Mouse (Mus musculus) forebrain, embryonic 12.5 days (tissue): ENCODE measurements around the gene Gm20695. TPM values are rescaled to one million over a fixed set of nuclear protein-coding genes. Genes with fewer than 3 reads are reported as not detected.

Experiments used
- ATAC-seq: fragments of 200-750 bp; cut with Nextera tagmentation; 2 replicates; pipeline ENCODE4 v1.8.0; 2017; ENCODE audit warnings: moderate TSS enrichment; ENCODE audit not compliant: low FRiP score
- H3K27ac ChIP-seq: fragments of 300-500 bp; sonication (generic); 2 replicates; pipeline ENCODE4 v1.5.1; 2016; ENCODE audit warnings: mild to moderate bottlenecking
- H3K27me3 ChIP-seq: fragments of 300-500 bp; sonication (generic); 2 replicates; pipeline ENCODE4 v1.6.1; 2016; ENCODE audit warnings: mild to moderate bottlenecking
- H3K36me3 ChIP-seq: fragments of 300-500 bp; sonication (generic); replicated peaks from 2 replicates; pipeline ENCODE4 v1.6.1; 2016; ENCODE audit warnings: mild to moderate bottlenecking
- H3K4me1 ChIP-seq: fragments of 300-500 bp; sonication (generic); 2 replicates; pipeline ENCODE4 v1.6.1; 2016
- H3K4me2 ChIP-seq: fragments of 300-500 bp; sonication (generic); 2 replicates; pipeline ENCODE4 v1.6.1; 2016; ENCODE audit warnings: mild to moderate bottlenecking, moderate library complexity
- H3K4me3 ChIP-seq: fragments of 300-500 bp; sonication (generic); replicated peaks from 2 replicates; pipeline ENCODE4 v1.5.1; 2016; ENCODE audit warnings: mild to moderate bottlenecking
- H3K9ac ChIP-seq: fragments of 300-500 bp; sonication (generic); 2 replicates; pipeline ENCODE4 v1.6.1; 2016; ENCODE audit warnings: mild to moderate bottlenecking
- H3K9me3 ChIP-seq: fragments of 300-500 bp; sonication (generic); 2 replicates; pipeline ENCODE4 v1.6.1; 2016
- WGBS: fragments of 180-500 bp; shearing (Covaris S2); methylation state at CpG from one replicate; pipeline ENCODE4 v1.1.7; 2016; 5-methylcytosine and 5-hydroxymethylcytosine counted together
- polyA plus RNA-seq: library from polyadenylated mRNA; unstranded; fragments of >200 nt; fragmentation: Nextera tagmentation; extraction: Ambion mirVana; gene quantifications from 2 replicates; pipeline ENCODE4 v1.2.1, GENCODE M21; 2016

Gene Gm20695
- polyA plus RNA-seq, 1 experiment from 2014 or later, result 3.9 TPM

DNA sequence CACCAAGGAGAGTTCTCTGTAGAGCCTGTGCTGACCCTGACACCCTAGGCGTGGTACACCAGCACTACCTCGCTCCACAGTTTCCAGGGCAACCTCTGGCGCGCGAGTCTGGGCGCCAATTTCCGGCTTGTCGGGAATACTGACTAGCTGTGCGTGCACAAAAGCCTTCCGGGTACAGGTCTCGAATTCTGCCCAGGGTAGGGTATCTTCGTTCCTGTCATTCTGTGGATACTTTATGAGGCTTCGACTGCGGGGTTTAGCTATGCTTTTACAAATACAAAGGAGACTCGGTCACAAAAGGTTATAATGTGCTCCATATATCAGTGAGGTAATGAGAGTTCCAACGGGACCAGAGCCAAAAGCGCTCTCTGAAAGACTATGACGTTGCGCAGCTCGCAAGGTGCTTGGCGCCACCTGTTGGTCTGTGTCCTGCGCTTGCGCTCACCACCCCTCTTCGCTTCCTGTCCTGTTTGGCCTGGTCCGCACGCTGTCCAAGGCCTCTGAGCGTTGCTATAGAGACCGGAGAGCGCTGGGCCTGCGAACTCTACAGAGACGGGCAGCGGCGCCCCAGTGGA is 24.2 kb downstream of the Gm20695 start, which contains the start of the genes 1700037C18Rik and Cluap1:
TSS of gene 1700037C18Rik (minus strand) at position 153 of the 575 bp plus-strand sequence.
TSS of gene Cluap1 (plus strand) at position 265 of the 575 bp plus-strand sequence.
- 0% methylated on average over 33 of the region's 33 CpGs for WGBS
- Histone ChIP-seq H3K9ac (peak within 1 kb of the TSS; percentile 73), H3K4me1 (peaks cover 9% of the 10 kb centered on the region), H3K36me3 (peaks cover 34% of the 10 kb centered on the region), H3K4me2 (peak within 1 kb of the TSS; percentile 79), H3K4me3 (peak within 1 kb of the TSS; percentile 63), H3K27me3 (no peaks in the 10 kb centered on the region), H3K9me3 (no peaks in the 10 kb centered on the region), H3K27ac (peak within 1 kb of the TSS; percentile 74)
- peak; percentile 97 for ATAC-seq

DNA sequence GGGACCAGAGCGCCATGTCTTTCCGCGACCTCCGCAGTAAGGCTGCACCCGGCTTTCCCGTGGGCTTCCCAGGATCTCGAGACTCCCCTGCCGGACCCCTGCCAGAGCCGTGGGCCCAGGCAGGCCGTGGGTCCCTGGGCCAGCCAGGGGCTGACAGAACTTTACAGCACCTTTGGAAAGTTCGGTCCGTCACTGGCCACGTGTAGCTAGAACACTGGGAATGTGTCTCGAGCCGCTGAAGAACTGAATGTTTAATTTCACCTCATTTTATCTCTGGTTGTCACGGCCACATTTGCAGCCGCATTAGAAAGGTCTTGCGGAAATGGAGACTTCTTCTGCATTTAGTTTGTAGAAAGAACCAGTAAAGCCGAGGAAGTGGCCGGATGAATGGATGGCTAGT is 24.7 kb downstream of the Gm20695 start:
- Histone ChIP-seq H3K27ac (peak overlapping the region; percentile 74), H3K9me3 (no peaks in the 10 kb centered on the region), H3K4me3 (peak overlapping the region; percentile 63), H3K27me3 (no peaks in the 10 kb centered on the region), H3K9ac (peak overlapping the region; percentile 73), H3K4me1 (peaks cover 9% of the 10 kb centered on the region), H3K4me2 (peak overlapping the region; percentile 79), H3K36me3 (peaks cover 33% of the 10 kb centered on the region)
- ATAC-seq, result no peak
- WGBS, result 10% methylated on average over 20 of the region's 20 CpGs

DNA sequence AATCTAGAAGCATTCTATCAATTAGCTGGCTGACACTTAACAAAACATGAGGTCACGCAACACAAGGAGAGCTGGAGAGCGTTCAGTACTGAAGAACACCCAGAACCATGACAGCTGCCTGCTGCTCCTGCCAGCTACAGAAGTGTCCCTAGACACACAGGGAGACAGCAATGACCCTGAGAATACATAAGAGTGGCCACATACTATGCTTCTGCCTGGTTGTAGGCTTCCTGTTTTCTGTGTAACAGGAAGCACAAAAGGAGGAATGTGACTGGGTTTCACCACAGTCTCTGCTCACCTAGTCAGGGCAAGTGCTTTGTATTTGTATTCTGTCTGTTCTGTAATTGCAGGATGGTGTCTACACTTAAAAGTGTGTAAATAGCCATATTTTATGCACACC is 36.3 kb downstream of the Gm20695 start:
- no peak for ATAC-seq

DNA sequence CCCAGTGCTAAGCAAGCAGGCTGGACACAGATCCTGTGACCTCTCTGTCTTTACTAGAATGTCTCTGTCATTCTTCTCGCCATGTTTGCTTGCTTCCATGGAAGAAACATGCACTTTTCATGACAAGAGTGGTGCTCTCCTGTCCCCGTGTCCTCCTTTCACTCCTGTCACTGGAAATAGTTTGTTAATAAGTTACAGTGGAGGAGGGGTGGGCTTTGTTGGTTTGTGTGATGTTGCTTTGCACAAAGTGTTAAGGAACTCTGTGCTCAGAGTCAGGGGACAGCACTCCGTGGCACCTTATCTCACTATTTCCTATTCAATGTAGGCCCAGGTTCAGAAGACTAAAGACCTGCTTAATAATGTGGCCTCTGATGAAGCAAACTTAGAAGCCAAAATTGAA is 39.1 kb downstream of the Gm20695 start:
- H3K9ac ChIP-seq, result no peak overlapping the region
- peaks cover 70% of the 10 kb centered on the region for H3K36me3 ChIP-seq
- WGBS, result 92% methylated on average over 3 of the region's 3 CpGs
- H3K4me1 ChIP-seq, result no peaks in the 10 kb centered on the region
- H3K27ac ChIP-seq, result no peak overlapping the region
- no peak overlapping the region for H3K4me3 ChIP-seq
- H3K4me2 ChIP-seq, result no peak overlapping the region
- no peak for ATAC-seq
- no peaks in the 10 kb centered on the region for H3K9me3 ChIP-seq
- H3K27me3 ChIP-seq, result no peaks in the 10 kb centered on the region

More for the DNA sequence above, 36.3 kb downstream of the Gm20695 start:
- no peak overlapping the region for H3K9ac ChIP-seq
- H3K27ac ChIP-seq, result no peak overlapping the region
- no peak overlapping the region for H3K4me2 ChIP-seq
- 91% methylated on average over 2 of the region's 2 CpGs for WGBS
- H3K4me3 ChIP-seq, result no peak overlapping the region
- no peaks in the 10 kb centered on the region for H3K27me3 ChIP-seq
- no peaks in the 10 kb centered on the region for H3K9me3 ChIP-seq
- H3K36me3 ChIP-seq, result peaks cover 53% of the 10 kb centered on the region
- no peaks in the 10 kb centered on the region for H3K4me1 ChIP-seq

DNA sequence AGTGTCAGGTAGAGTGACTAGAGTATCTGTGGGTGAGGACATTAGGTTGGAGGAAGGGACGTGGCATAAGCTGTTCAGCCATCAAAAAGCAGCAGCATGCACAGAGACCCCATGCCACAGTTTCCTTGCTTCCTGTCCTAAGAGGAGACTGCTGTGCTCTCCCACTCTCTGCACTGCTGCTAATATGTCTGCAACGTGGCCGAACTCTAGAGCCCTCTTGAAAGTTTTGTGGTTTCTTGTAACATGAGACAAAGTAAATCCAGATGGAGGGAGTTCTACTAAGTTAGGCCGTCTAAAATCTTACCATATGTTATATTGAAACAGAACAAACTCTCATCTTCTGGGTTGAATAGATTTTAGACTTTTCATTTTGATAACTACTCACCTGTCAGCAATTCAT is 39.5 kb downstream of the Gm20695 start:
- H3K4me3 ChIP-seq, result no peak overlapping the region
- H3K27ac ChIP-seq, result no peak overlapping the region
- no peaks in the 10 kb centered on the region for H3K27me3 ChIP-seq
- H3K4me1 ChIP-seq, result no peaks in the 10 kb centered on the region
- H3K9ac ChIP-seq, result no peak overlapping the region
- peaks cover 73% of the 10 kb centered on the region for H3K36me3 ChIP-seq
- no peaks in the 10 kb centered on the region for H3K9me3 ChIP-seq
- WGBS, result 87% methylated on average over 4 of the region's 4 CpGs
- H3K4me2 ChIP-seq, result no peak overlapping the region
- no peak for ATAC-seq

DNA sequence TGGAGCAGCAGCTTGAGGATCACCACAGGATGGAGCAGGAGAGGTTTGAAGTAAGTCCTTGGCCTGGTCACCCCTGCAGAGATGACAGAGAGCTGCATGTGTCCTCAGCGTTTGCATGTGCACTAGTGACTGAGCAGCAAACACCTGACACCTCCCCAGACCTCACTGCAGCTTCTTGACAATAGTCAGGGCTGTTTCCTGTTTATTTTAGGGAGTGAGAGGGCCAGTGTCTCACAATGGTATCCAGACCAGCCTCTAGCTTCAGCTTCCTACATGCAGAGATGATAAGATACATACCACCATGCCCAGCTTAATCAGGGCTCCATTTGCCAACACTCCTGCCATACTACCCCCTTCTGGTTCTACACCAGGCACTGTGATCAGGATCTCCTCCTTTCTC is 44.1 kb downstream of the Gm20695 start:
- Histone ChIP-seq H3K4me2 (no peak overlapping the region), H3K4me3 (no peak overlapping the region), H3K9me3 (no peaks in the 10 kb centered on the region), H3K4me1 (no peaks in the 10 kb centered on the region), H3K27me3 (no peaks in the 10 kb centered on the region), H3K36me3 (peaks cover 67% of the 10 kb centered on the region), H3K27ac (no peak overlapping the region), H3K9ac (no peak overlapping the region)
- WGBS, result 84% methylated on average over 1 of the region's 1 CpGs
- no peak for ATAC-seq

DNA sequence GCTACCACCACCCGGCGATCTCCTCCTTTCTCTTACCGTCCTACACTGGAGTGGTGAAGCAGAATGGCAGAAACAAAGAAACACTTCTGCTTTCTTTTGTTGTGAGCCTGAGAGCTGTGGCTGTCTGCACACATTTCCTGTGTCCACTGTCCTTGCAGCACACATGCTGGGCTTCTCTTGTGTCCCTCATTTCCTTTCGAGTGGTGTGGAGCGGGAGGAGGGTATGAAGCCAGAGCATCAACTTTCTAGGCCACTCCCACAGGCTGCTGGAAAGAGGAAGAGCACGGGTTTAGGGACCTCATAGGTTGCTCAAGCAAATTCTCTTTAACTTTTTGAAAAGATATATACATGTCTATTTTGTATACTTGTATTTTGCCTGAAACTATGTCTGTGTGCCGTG is 44.7 kb downstream of the Gm20695 start:
- Histone ChIP-seq H3K9ac (no peak overlapping the region), H3K9me3 (no peaks in the 10 kb centered on the region), H3K27ac (no peak overlapping the region), H3K4me2 (no peak overlapping the region), H3K4me3 (no peak overlapping the region), H3K4me1 (no peaks in the 10 kb centered on the region), H3K36me3 (peaks cover 67% of the 10 kb centered on the region), H3K27me3 (no peaks in the 10 kb centered on the region)
- ATAC-seq, result no peak
- WGBS, result 80% methylated on average over 7 of the region's 7 CpGs

DNA sequence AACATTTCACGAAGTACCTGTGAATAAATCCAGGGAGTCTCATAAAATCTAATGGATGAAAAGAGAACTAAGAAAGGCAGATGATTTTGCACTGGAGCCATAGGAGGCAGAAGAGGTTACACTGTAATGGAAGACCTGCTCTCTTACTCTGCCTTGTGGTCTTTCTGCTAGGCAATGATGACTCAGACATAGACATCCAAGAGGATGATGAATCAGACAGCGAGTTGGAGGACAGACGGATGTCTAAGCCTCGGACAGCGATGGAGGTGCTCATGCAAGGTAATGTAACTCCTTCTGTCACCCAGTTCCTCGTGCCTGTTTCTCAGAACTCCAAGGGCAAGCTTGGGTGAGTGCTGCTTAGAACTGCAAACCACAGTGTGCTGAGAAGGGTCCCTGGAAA is 49.1 kb downstream of the Gm20695 start:
- H3K9ac ChIP-seq, result no peak overlapping the region
- H3K27me3 ChIP-seq, result no peaks in the 10 kb centered on the region
- no peak overlapping the region for H3K4me2 ChIP-seq
- H3K4me3 ChIP-seq, result no peak overlapping the region
- H3K36me3 ChIP-seq, result peaks cover 73% of the 10 kb centered on the region
- no peak overlapping the region for H3K27ac ChIP-seq
- WGBS, result 89% methylated on average over 6 of the region's 6 CpGs
- no peaks in the 10 kb centered on the region for H3K9me3 ChIP-seq
- no peak for ATAC-seq
- H3K4me1 ChIP-seq, result no peaks in the 10 kb centered on the region

DNA sequence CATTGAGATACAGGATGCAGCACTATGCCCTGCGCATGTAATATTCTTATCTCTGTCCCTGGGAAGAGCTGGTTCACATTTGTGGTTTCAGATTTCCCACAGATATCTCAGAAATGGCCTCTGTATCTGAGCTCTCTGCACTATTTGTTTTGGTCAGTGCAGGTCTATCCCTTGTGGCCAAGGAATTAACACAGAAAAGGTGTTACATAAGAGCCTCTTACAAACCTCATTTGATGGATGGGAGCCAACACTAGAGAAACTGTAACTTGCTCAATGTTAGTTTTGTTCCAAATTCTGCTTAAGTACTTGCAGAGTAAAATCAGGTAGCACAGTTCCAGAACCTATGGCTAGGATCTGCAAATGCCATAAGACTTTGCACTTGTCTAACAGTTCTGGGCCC is 49.6 kb downstream of the Gm20695 start:
- H3K4me2 ChIP-seq, result no peak overlapping the region
- H3K9me3 ChIP-seq, result no peaks in the 10 kb centered on the region
- H3K36me3 ChIP-seq, result peaks cover 75% of the 10 kb centered on the region
- H3K4me3 ChIP-seq, result no peak overlapping the region
- no peaks in the 10 kb centered on the region for H3K27me3 ChIP-seq
- H3K27ac ChIP-seq, result no peak overlapping the region
- no peaks in the 10 kb centered on the region for H3K4me1 ChIP-seq
- 94% methylated on average over 1 of the region's 1 CpGs for WGBS
- no peak for ATAC-seq
- no peak overlapping the region for H3K9ac ChIP-seq

DNA sequence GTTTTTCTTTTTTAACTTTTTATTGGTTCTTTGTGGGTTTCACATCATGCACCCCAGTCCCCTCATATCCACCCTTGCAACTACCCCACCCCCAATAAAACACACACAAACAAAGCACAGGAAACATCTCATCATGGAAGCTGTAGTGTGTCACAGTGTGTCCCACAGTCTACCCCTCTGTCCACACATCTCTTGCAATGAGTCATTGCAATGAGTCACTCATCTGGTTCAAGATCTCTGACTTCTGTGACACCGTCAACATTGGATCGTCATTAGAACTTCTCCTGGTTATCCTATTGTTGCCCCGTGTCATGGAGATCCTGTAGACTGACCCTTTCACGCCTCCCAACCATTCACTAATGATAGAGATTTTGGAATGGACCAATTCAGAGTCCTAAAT is 50.3 kb downstream of the Gm20695 start:
- Histone ChIP-seq H3K4me2 (no peak overlapping the region), H3K4me1 (no peaks in the 10 kb centered on the region), H3K27me3 (no peaks in the 10 kb centered on the region), H3K36me3 (peaks cover 70% of the 10 kb centered on the region), H3K27ac (no peak overlapping the region), H3K9ac (no peak overlapping the region), H3K9me3 (no peaks in the 10 kb centered on the region), H3K4me3 (no peak overlapping the region)
- ATAC-seq, result no peak
- whole genome bisulfite sequencing, result 93% methylated on average over 4 of the region's 4 CpGs

DNA sequence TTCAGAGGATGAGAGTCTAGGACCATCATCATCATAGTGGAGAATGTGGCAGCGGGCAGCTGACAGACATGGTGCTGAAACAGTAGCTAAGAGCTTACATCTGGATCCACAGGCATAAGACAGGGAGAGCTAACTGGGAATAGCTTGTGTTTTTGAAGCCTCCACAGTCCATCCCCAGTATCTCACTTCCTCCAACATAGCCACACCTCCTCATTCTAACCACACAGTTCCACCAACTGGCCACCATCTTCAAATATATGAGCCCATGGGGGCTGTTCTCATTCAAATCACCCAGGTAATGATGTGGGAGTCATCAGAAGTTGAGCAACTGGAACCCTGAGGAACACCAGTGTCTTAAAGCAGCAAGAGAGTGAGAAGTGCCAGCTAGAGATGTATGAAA is 66.7 kb downstream of the Gm20695 start:
- Histone ChIP-seq H3K9ac (no peak overlapping the region), H3K4me2 (no peak overlapping the region), H3K4me3 (no peak overlapping the region), H3K4me1 (no peaks in the 10 kb centered on the region), H3K36me3 (no peaks in the 10 kb centered on the region), H3K27me3 (no peaks in the 10 kb centered on the region), H3K9me3 (no peaks in the 10 kb centered on the region), H3K27ac (no peak overlapping the region)
- ATAC-seq, result no peak
- WGBS, result 100% methylated on average over 1 of the region's 1 CpGs

DNA sequence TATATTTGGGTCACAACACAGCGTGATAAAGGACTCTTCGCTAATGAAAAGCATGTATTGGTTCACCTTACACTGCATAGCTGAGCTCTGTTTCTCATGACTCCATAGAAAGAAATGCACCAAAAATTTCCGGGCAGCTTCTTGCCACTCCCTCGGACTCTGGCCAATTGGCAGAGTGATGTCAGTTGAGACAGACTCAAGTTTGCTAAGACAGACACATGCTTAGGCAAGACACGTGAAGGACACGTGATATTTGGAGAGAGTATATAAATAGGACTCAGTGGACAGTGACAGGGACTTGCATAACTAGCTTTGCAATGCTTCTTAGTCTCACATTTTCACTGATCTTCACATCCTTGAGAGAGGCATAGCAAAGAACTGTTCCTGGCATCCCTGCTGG is 71.9 kb downstream of the Gm20695 start:
- H3K4me3 ChIP-seq, result no peak overlapping the region
- no peaks in the 10 kb centered on the region for H3K36me3 ChIP-seq
- H3K27ac ChIP-seq, result no peak overlapping the region
- no peaks in the 10 kb centered on the region for H3K27me3 ChIP-seq
- ATAC-seq, result no peak
- 83% methylated on average over 6 of the region's 6 CpGs for WGBS
- H3K9me3 ChIP-seq, result no peaks in the 10 kb centered on the region
- H3K4me2 ChIP-seq, result no peak overlapping the region
- no peaks in the 10 kb centered on the region for H3K4me1 ChIP-seq
- no peak overlapping the region for H3K9ac ChIP-seq

DNA sequence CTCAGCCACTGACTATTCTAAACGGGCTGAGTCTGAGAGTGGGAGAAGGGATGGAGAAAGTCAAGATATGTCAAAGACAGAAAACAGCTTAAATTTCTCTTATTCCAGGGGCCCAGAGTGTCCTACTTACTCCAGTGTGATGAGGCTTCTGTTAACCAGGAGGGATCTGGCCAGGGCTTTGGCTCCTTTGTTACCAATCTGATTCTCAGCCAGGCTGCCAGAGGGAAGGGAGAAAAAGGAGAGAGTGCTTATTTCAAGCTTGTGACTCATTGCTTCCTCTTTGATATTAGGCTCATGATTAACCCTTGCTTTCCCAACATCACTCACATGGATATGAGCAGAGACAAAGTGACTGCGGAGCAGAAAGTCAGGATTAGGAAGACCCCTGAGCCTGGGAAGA is 74.8 kb downstream of the Gm20695 start:
- no peak for ATAC-seq
- no peaks in the 10 kb centered on the region for H3K9me3 ChIP-seq
- no peak overlapping the region for H3K4me2 ChIP-seq
- H3K27me3 ChIP-seq, result no peaks in the 10 kb centered on the region
- 79% methylated on average over 2 of the region's 2 CpGs for WGBS
- H3K4me3 ChIP-seq, result no peak overlapping the region
- no peaks in the 10 kb centered on the region for H3K4me1 ChIP-seq
- H3K9ac ChIP-seq, result no peak overlapping the region
- H3K27ac ChIP-seq, result no peak overlapping the region
- H3K36me3 ChIP-seq, result no peaks in the 10 kb centered on the region
